Mouse (Mus musculus): Measurements from ENCODE around the gene Gm9918. TPM values are rescaled to one million over a fixed set of nuclear protein-coding genes. Genes with fewer than 3 reads are reported as not detected.

The Gm9918 gene
- polyA plus RNA-seq, 1 experiment from 2014 or later = 0.14 TPM

DNA sequence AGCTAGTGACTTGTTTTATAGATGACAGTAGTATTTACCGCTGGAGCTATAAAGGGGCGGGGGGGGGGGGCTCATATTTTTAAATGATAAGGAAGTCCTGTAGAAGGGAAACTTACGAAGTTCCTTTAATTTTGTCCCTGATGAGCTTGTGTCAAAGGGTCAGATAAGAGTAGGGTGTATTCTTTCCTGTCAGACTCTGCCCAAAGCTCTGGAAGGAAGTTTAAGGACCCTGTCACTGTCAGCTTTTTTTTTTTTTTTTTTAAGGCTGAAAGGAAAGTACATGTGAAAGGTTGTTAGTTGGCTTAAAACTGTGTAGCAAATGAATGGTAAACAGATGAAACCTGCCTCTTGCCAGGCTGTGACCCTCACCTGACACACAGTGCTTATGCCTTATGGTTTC lies 13.3 kb downstream of the Gm9918 start:
- no peak overlapping the region for H3K4me3 ChIP-seq (replicated peaks)
- H3K4me1 ChIP-seq (replicated peaks) = peaks cover 10% of the 10 kb centered on the region
- no peak overlapping the region for H3K27ac ChIP-seq
- no peaks in the 10 kb centered on the region for H3K9me3 ChIP-seq
- H3K36me3 ChIP-seq = peaks cover 18% of the 10 kb centered on the region; the same call in 1 of the 2 replicates
- 71% methylated on average over 3 of the region's 3 CpGs for WGBS
- no peak for ATAC-seq
- no peak overlapping the region for H3K9ac ChIP-seq
- H3K4me2 ChIP-seq (replicated peaks) = no peak overlapping the region
- H3K27me3 ChIP-seq (replicated peaks) = no peaks in the 10 kb centered on the region

DNA sequence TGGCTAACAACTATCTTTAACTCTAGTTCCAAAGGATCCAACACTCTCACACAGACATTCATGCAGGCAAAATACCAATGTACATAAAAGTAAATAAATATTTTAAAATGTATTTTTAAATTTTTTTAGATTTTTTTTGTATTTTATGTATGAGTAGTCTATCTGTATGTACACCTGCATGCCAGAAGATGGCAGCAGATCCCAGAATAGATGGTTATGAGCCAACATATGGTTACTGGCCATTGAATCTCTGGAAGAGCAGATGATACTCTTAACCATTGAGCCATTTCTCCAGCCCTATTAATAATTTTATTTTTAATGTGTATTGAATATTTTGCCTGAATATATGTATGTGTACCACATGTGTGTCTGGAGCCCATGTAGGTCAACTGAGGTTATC lies 17.0 kb downstream of the Gm9918 start:
- no peaks in the 10 kb centered on the region for H3K27me3 ChIP-seq (replicated peaks)
- no peak overlapping the region for H3K9ac ChIP-seq
- no peak overlapping the region for H3K27ac ChIP-seq
- H3K4me3 ChIP-seq (replicated peaks) = no peak overlapping the region
- H3K36me3 ChIP-seq = no peaks in the 10 kb centered on the region
- no peaks in the 10 kb centered on the region for H3K9me3 ChIP-seq
- no peaks in the 10 kb centered on the region for H3K4me1 ChIP-seq (replicated peaks)
- no peak for ATAC-seq
- no peak overlapping the region for H3K4me2 ChIP-seq (replicated peaks)

DNA sequence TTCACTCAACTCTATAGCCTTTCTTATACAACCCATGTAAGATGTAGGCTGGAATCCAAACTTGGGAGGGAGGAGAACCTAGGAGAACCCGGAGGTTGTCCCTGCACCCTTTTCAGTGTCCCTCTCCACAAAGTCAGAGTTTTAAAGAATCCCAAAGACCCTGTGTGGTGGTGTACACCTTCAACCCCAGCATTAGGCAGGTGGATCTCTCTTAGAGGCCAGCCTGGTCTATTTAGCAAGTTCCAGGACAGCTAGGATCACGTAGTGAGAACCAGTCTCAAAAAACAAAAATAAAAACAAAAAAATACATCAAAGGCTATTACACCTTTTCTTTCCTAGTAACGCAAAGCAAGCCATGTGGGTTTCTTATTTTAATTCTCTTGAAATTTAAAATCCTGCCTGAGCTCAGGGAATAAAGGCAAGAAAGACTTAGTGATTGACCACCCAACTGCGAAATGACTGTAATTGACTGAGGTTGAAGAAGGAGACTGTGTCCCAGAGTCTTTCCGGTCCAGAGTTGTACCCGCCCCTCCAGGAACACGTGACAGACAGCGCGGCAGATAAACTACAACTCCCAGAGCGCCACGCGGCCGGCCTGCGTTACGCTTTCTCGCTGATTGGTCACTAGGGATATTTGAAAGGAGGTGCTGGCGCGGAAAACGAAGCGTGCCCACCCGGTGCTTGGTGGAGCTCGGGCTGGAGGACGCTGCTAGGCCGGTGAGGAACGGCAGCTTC lies 25.4 kb downstream of the Gm9918 start, which contains the start of gene Espl1:
Gene Espl1, plus strand, starts transcription at position 634 of the 735 bp plus-strand sequence.
- Histone ChIP-seq H3K9me3 (no peaks in the 10 kb centered on the region), H3K4me1 (replicated peaks) (peaks cover 7% of the 10 kb centered on the region; the same call in 1 of the 2 replicates), H3K9ac (peak within 1 kb of the TSS; percentile 57), H3K4me2 (replicated peaks) (peak within 1 kb of the TSS; percentile 84), H3K4me3 (replicated peaks) (peak within 1 kb of the TSS; percentile 71), H3K27ac (peak within 1 kb of the TSS; percentile 29; the same call in 1 of the 2 replicates), H3K36me3 (peaks cover 11% of the 10 kb centered on the region; the same call in 1 of the 2 replicates), H3K27me3 (replicated peaks) (no peaks in the 10 kb centered on the region)
- 7% methylated on average over 25 of the region's 25 CpGs for WGBS
- ATAC-seq = peak; percentile 99

DNA sequence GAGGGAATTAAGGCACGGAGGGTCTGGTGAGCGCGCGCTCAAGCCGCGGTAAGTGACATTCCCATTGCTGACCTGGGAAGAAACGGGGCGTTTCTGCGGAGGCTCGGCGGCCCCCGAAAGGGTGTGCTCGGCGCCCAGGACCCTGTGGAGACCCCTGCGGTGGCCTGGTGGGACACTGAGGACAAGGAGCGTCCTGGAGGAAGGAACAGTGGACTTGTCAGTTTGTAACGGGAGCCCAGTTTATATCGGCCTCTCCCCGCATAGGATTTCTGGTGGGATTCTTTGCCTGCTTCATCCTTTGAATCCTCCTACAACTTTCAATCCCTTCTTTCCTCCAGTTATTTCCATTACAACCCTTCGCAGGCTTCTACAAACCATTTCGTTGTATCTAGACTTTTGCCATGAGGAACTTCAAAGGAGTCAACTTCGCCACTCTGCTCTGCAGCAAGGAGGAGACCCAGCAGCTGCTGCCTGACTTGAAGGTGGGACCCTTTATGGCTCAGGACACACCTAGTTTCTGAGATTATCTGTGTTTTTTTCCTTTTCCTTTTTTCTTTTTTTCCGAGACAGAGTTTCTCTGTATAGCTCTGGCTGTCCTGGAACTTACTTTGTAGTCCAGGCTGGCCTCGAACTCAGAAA lies 26.1 kb downstream of the Gm9918 start:
- 4% methylated on average over 24 of the region's 24 CpGs for WGBS
- peak; percentile 60 for ATAC-seq
- peaks cover 7% of the 10 kb centered on the region; the same call in 1 of the 2 replicates for H3K4me1 ChIP-seq (replicated peaks)
- peak overlapping the region; percentile 84 for H3K4me2 ChIP-seq (replicated peaks)
- H3K4me3 ChIP-seq (replicated peaks) = peak overlapping the region; percentile 71
- H3K27me3 ChIP-seq (replicated peaks) = no peaks in the 10 kb centered on the region
- H3K27ac ChIP-seq = peak overlapping the region; percentile 29; the same call in 1 of the 2 replicates
- H3K36me3 ChIP-seq = peaks cover 11% of the 10 kb centered on the region; the same call in 1 of the 2 replicates
- H3K9ac ChIP-seq = peak overlapping the region; percentile 57
- H3K9me3 ChIP-seq = no peaks in the 10 kb centered on the region

DNA sequence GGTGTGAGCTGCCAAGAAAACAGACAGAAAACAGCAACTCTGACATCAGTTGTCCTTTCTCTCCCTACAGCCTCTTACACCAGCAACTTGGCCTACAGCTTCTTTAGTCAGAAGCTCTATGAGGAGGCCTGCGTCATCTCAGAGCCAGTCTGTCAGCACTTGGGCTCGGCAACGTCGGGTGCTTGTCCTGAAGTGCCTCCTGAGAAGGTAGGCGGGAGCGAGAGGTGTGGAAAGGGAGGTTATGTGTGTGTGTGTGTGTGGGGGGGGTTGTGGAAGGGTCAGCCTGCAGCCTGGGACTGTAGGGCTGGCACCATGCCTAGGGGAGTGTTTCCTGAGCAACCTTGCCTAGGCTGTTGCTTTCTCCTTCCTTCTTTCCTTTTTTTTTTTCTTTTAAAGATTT lies 32.2 kb downstream of the Gm9918 start:
- Histone ChIP-seq H3K9me3 (no peaks in the 10 kb centered on the region), H3K27ac (no peak overlapping the region), H3K27me3 (replicated peaks) (no peaks in the 10 kb centered on the region), H3K36me3 (peaks cover 39% of the 10 kb centered on the region), H3K4me2 (replicated peaks) (no peak overlapping the region), H3K4me3 (replicated peaks) (no peak overlapping the region), H3K4me1 (replicated peaks) (no peaks in the 10 kb centered on the region), H3K9ac (no peak overlapping the region)
- 75% methylated on average over 6 of the region's 6 CpGs for WGBS
- no peak for ATAC-seq

GRCm38 (mm10) chr15:102308717-102309116 lies 38.4 kb downstream of the Gm9918 start:
- Histone ChIP-seq H3K27ac (no peak overlapping the region), H3K27me3 (replicated peaks) (no peaks in the 10 kb centered on the region), H3K4me3 (replicated peaks) (no peak overlapping the region), H3K4me1 (replicated peaks) (no peaks in the 10 kb centered on the region; the same call in 1 of the 2 replicates), H3K36me3 (peaks cover 49% of the 10 kb centered on the region), H3K9ac (no peak overlapping the region), H3K9me3 (no peaks in the 10 kb centered on the region), H3K4me2 (replicated peaks) (no peak overlapping the region)
- ATAC-seq = no peak
- WGBS = 84% methylated on average over 9 of the region's 9 CpGs

GRCm38 (mm10) chr15:102310074-102310845 lies 39.9 kb downstream of the Gm9918 start:
- Histone ChIP-seq H3K36me3 (peaks cover 42% of the 10 kb centered on the region), H3K27me3 (replicated peaks) (no peaks in the 10 kb centered on the region), H3K4me3 (replicated peaks) (no peak overlapping the region), H3K27ac (no peak overlapping the region), H3K9me3 (no peaks in the 10 kb centered on the region), H3K9ac (no peak overlapping the region), H3K4me1 (replicated peaks) (no peaks in the 10 kb centered on the region; the same call in 1 of the 2 replicates), H3K4me2 (replicated peaks) (no peak overlapping the region)
- WGBS = 55% methylated on average over 10 of the region's 10 CpGs
- ATAC-seq = peak; percentile 61; the same call in 1 of the 2 replicates

DNA sequence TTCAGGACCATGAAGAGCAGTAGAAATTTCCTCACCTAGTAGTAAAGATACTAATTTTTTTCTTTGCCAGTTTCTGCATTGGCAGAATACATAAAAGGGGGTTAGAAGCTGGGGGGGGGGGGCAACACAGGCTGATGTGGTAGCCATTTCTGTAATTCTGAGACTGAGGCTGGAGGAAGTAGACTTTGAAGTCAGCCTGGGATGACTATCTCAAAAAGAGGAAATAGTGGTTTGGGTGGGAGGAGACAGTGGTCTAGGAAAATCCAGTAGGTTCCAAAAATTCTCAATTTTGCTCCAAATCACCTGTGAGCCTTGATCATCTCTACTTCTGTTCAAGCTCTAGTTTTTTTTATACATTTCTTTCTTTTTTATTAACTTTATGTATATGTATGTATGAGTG lies 41.1 kb downstream of the Gm9918 start:
- Histone ChIP-seq H3K4me1 (replicated peaks) (no peaks in the 10 kb centered on the region; the same call in 1 of the 2 replicates), H3K36me3 (peaks cover 42% of the 10 kb centered on the region), H3K27me3 (replicated peaks) (no peaks in the 10 kb centered on the region), H3K4me3 (replicated peaks) (no peak overlapping the region), H3K9ac (no peak overlapping the region), H3K4me2 (replicated peaks) (no peak overlapping the region), H3K27ac (no peak overlapping the region), H3K9me3 (no peaks in the 10 kb centered on the region)
- ATAC-seq = no peak

DNA sequence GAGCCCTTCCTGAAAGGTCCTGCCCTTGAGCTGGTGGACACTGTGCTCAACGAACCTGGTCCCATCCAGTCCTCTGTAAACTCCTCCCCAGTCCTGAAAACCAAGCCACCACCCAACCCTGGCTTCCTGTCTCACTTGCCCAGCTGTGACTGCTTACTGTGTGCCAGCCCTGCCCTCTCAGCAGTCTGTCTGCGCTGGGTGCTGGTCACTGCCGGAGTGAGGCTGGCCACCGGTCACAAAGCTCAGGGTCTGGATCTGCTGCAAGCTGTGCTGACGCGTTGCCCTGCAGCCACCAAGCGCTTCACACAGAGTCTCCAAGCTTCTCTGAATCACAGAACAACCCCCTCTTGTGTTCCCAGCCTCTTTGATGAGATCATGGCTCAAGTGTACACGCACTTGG lies 44.9 kb downstream of the Gm9918 start:
- Histone ChIP-seq H3K27ac (no peak overlapping the region), H3K9ac (no peak overlapping the region), H3K4me2 (replicated peaks) (no peak overlapping the region), H3K4me1 (replicated peaks) (no peaks in the 10 kb centered on the region; the same call in 1 of the 2 replicates), H3K36me3 (peaks cover 54% of the 10 kb centered on the region), H3K27me3 (replicated peaks) (no peaks in the 10 kb centered on the region), H3K4me3 (replicated peaks) (no peak overlapping the region), H3K9me3 (no peaks in the 10 kb centered on the region)
- 92% methylated on average over 8 of the region's 8 CpGs for WGBS
- ATAC-seq = no peak

- WGBS = 85% methylated on average over 6 of the region's 6 CpGs
- Histone ChIP-seq H3K9me3 (no peaks in the 10 kb centered on the region), H3K27me3 (replicated peaks) (no peaks in the 10 kb centered on the region), H3K4me1 (replicated peaks) (no peaks in the 10 kb centered on the region), H3K9ac (no peak overlapping the region), H3K27ac (no peak overlapping the region), H3K4me2 (replicated peaks) (no peak overlapping the region), H3K36me3 (peaks cover 57% of the 10 kb centered on the region), H3K4me3 (replicated peaks) (no peak overlapping the region)
- ATAC-seq = no peak
These were observed 45.9 kb downstream of the Gm9918 start for GRCm38 (mm10) chr15:102316263-102316662.
